Mouse (Mus musculus) gastrocnemius, adult 2 months (tissue): Measurements from ENCODE around the gene Tekt4. TPM values are rescaled to one million over a fixed set of nuclear protein-coding genes. Genes with fewer than 3 reads are reported as not detected.

Source experiments
- DNase-seq: peaks from one replicate; pipeline ENCODE4 v3.0.0; 2022
- H3K27ac ChIP-seq: fragments of 200-600 bp; 2 replicates; pipeline ENCODE4 v1.8.1; 2022; ENCODE audit warnings: mild to moderate bottlenecking
- H3K4me3 ChIP-seq: fragments of 200-600 bp; 2 replicates; pipeline ENCODE4 v1.8.1; 2022; ENCODE audit warnings: mild to moderate bottlenecking, moderate library complexity
- CTCF ChIP-seq: fragments of 200-600 bp; IDR thresholded peaks from 2 replicates; pipeline ENCODE4 v1.8.1; 2022; ENCODE audit warnings: antibody characterized with exemption, mild to moderate bottlenecking, moderate library complexity
- intact Hi-C: fragments of 180-260 bp; cut with DNase I; formaldehyde crosslinking; loops from one replicate; pipeline ENCODE4 v1.15.1; 2025
- total RNA-seq, 2 experiments: library from RNA; stranded (reverse); gene quantifications; 2 replicates each; pipeline ENCODE4 v1.2.3; 2021

Tekt4 gene
- total RNA-seq, 2 experiments from 2014 or later, result not detected

DNA sequence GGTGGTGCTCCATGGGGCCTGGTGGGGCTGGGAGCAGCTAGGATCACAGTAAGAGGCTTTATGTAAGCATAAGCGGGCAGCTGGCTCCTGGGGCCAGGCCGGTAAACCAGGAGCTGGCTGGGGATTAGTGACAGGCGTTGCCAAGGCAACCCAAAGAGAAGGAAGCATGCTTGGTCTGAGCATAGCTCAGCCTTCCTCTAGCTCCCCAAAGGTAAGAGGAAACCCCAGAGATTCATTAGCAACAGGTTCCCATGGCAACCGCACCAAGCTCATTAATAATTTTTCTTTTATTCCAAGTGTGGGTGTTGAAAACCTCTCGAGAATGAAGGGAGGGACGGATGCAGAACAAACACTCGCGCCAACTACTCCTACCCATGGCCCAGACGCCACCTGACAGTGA is 35.5 kb upstream of the Tekt4 start:
- TF ChIP-seq CTCF, result no peak
- no peak overlapping the region for H3K4me3 ChIP-seq
- intact Hi-C loops, result no loop called here
- DNase-seq, result no peak
- H3K27ac ChIP-seq, result no peak overlapping the region

- TF ChIP-seq CTCF, result no peak
- intact Hi-C loops, result no loop called here
- H3K4me3 ChIP-seq, result no peak overlapping the region
- no peak overlapping the region for H3K27ac ChIP-seq
- no peak for DNase-seq
These were observed 33.4 kb upstream of the Tekt4 start for GRCm38 (mm10) chr17:25420998-25421397.

DNA sequence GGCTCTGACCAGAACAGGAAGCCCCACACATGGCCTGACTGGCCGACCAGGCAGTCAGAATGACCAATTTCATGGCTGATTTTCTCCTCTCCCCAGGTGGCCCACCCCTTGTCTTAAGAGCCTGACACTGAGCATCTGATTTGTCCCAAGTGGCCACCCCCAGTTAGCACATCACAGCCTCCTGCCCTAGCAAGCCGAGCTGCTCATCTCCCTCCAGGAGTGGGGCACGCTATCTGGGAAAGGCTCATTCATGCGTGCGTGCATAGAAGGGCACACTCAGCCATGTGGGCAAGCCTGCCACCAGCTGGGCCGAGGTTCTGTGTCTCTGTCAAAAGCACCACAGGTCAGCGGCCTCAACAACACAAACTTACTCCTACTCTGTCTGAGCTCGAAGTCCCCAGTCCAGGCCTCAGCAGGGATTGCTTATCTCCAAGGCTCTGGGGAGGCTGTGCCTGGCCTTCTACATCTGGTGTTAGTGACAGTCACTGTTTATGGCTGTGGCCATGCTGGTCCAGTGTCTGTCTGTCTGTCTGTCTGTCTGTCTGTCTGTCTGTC is 29.8 kb upstream of the Tekt4 start:
- intact Hi-C loops, result no loop called here
- no peak overlapping the region for H3K27ac ChIP-seq
- no peak for DNase-seq
- no peak for TF ChIP-seq CTCF
- H3K4me3 ChIP-seq, result no peak overlapping the region

GRCm38 (mm10) chr17:25425996-25426395 is 28.4 kb upstream of the Tekt4 start:
- H3K4me3 ChIP-seq, result no peak overlapping the region
- H3K27ac ChIP-seq, result no peak overlapping the region
- intact Hi-C loops, result no loop called here
- no peak for DNase-seq
- no peak for TF ChIP-seq CTCF

DNA sequence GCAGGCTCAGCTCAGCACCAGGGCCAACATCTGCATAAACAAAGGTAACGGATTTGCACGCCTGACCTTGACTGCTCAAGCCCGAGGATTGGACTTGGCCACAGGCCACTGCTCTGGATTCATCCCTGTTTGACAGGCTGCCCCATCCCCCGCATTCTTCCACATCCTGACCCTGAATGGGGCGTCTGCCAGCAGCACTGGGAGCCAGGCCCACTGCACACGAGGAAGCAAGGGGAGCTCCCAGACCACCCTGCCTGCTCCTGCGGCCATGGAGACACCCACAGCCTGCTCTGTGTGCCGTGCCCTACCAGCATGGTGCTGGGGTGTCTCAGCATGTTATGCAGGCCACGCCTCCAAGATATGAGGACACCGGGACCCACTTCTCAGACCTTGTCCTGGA is 27.0 kb upstream of the Tekt4 start:
- Histone ChIP-seq H3K27ac (no peak overlapping the region), H3K4me3 (no peak overlapping the region)
- intact Hi-C loops, result no loop called here
- DNase-seq, result no peak
- no peak for TF ChIP-seq CTCF

DNA sequence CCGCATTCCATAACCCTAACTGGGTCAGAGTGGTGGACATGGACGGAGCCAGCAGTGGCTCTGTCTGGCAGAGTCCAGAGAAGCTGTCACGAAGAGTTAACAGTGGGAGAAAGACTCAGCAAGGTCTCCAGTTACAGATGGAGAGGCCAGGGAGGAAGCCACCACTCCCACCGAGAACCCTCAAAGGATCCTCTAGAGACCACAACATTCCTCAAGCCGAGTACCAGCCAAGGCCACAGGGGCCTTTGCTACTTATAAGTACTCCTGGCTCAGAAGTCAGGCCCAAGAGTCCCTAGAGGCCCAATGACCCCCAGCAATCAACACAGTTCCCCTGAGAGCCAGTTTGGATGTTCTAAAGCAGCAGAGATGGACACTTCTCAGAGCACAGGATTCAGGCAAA is 25.2 kb upstream of the Tekt4 start:
- DNase-seq, result no peak
- Histone ChIP-seq H3K27ac (no peak overlapping the region), H3K4me3 (no peak overlapping the region)
- no peak for TF ChIP-seq CTCF
- intact Hi-C loops, result no loop called here

- TF ChIP-seq CTCF, result no peak
- Histone ChIP-seq H3K4me3 (no peak overlapping the region), H3K27ac (no peak overlapping the region)
- intact Hi-C loops, result no loop called here
- DNase-seq, result no peak
These were observed 24.5 kb upstream of the Tekt4 start for GRCm38 (mm10) chr17:25429886-25430285.

- H3K27ac ChIP-seq, result no peak overlapping the region
- no peak for TF ChIP-seq CTCF
These were observed 23.9 kb upstream of the Tekt4 start for GRCm38 (mm10) chr17:25430534-25430933.

GRCm38 (mm10) chr17:25432433-25433181 is 21.8 kb upstream of the Tekt4 start:
- peak; percentile 38 for DNase-seq
- no peak for TF ChIP-seq CTCF
- intact Hi-C loops, result no loop called here
- H3K27ac ChIP-seq, result peak overlapping the region; percentile 10
- H3K4me3 ChIP-seq, result peak overlapping the region; percentile 77

More at GRCm38 (mm10) chr17:25430534-25430933, 23.9 kb upstream of the Tekt4 start:
- no peak overlapping the region for H3K4me3 ChIP-seq
- intact Hi-C loops, result no loop called here
- no peak for DNase-seq

- no peak for TF ChIP-seq CTCF
- Histone ChIP-seq H3K4me3 (peak overlapping the region; percentile 77), H3K27ac (peak overlapping the region; percentile 10)
- DNase-seq, result no peak
- intact Hi-C loops, result no loop called here
These were observed 21.2 kb upstream of the Tekt4 start for GRCm38 (mm10) chr17:25433223-25433616.

DNA sequence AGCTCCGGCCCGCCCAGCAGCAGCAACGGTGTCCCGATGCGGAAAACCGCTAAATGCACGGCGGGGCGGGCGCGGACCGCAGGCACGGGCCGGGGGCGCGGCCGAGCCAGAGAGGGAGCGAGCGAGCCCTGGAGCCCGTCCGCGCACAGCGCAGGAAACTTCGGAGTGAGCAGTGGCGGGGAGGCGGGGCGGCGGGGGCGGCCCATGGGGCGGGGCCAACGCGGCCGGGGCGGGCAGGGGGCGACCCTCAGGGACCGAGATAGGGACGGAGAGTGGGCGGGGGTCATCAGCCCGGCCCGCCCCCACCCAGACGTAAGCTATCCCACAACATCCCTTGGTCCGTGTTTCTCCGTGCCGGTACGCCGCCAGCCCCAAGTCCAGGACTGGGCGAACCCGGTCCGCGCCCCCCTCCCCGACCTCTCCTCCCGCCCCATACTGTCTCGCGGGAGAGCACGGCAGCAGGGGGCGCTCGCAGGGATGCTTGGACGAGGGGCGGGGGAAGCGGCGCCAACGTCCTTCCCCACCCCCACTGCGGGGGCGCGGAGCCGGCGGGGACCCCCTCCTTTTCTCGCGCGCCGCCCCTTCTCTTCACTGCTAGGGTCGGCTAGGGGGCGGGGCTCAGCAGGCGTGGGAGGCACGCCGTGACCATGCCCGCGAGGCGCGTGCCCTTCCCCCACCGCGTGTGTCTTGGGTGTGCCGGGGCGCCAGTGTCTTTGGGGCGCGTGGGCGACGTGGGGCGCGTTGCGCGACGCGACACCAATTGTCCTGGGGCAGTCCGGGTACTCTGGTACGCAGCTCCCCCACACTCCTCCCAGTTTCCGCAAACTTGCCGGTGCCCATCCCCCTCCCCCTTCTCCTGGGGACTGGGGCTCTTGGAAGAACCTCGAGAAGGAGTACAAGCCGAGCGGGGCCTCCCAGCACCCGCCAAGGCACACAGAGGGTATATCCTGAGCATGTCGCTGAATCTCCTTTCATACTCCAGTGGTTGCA is 20.5 kb upstream of the Tekt4 start, which contains the start of gene Cacna1h:
TSS of gene Cacna1h (minus strand) at position 167 of the 990 bp plus-strand sequence.
- DNase-seq, result peak; percentile 57
- intact Hi-C loops, result no loop called here

GRCm38 (mm10) chr17:25441417-25441816 is 13.0 kb upstream of the Tekt4 start:
- intact Hi-C loops, result no loop called here
- no peak for TF ChIP-seq CTCF
- no peak overlapping the region for H3K4me3 ChIP-seq
- DNase-seq, result no peak
- no peak overlapping the region for H3K27ac ChIP-seq

More for the DNA sequence above, 20.5 kb upstream of the Tekt4 start, which contains the start of gene Cacna1h:
- peak within 1 kb of the TSS; percentile 77 for H3K4me3 ChIP-seq
- H3K27ac ChIP-seq, result peak within 1 kb of the TSS; percentile 38
- peak; percentile 48 for TF ChIP-seq CTCF

GRCm38 (mm10) chr17:25442889-25443288 is 11.5 kb upstream of the Tekt4 start:
- Histone ChIP-seq H3K27ac (no peak overlapping the region), H3K4me3 (no peak overlapping the region)
- no peak for DNase-seq
- no peak for TF ChIP-seq CTCF
- intact Hi-C loops, result no loop called here
